15 mouse cellular contexts compared by ENCODE assay signal in the genomic region with DNA sequence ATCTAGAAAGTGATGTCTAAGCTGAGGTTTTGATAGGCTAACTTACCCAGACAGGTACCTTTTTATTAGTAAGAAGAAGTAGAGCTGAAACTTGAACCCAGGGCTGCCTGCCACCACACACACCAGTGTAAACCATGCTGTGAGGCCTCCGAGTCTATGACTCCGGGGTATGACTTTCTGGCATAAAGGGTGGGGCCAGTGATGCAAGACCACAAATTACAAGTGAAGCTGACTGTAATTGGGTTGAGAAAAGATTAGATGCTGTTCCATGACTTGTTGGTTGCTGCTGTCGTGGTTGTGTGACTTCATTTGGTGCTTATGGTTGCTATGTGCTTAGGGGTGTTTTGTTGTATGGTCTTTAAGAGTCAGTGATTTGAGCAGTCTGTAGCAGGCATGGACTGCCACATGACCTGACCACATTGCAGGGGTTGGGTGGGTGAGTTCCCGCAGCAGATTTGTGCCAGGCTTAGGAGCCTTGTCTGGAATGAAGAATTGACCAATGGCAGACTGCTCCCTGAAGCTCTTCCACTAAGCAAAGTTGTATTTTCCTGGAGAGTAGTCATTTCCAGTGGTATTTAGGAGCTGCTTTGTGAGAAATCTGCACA. TPM values are rescaled to one million over a fixed set of nuclear protein-coding genes. Genes with fewer than 3 reads are reported as not detected.
DNase-seq lines count a peak whose midpoint lies in the region; ATAC-seq and TF ChIP-seq lines count a peak whose summit lies in the region.
"Had no signal": no experiment of that assay in that cellular context is flagged by ENCODE, and none has a peak within 500 bp of the region (broad histone marks: within the 10 kb centered on the region; RNA-seq: fewer than 3 reads in every experiment).

No protein-coding gene starts in this region.

- peaks cover 44% of the 10 kb centered on the region for H3K4me1 ChIP-seq in hindbrain, embryonic 13.5 days (replicated peaks)
- H3K4me1 ChIP-seq in hindbrain, embryonic 12.5 days: peaks cover 28% of the 10 kb centered on the region
- H3K4me1 ChIP-seq in bone marrow macrophage, adult 2 months (ENCODE audit: control insufficient read depth, insufficient read depth, low read length): peaks cover 55% of the 10 kb centered on the region
- H3K4me1 ChIP-seq in liver, embryonic 16.5 days (ENCODE audit: control insufficient read depth, low read depth, low read length): peaks cover 54% of the 10 kb centered on the region

- ATAC-seq in hindbrain, embryonic 13.5 days (ENCODE audit: low FRiP score): no peak
- ATAC-seq in hindbrain, embryonic 12.5 days (ENCODE audit: low FRiP score): no peak
- ATAC-seq in liver, embryonic 16.5 days (ENCODE audit: low read depth): no peak
- ATAC-seq: forebrain, embryonic 15.5 days had no signal

- no peaks in the 10 kb centered on the region for H3K36me3 ChIP-seq in hindbrain, embryonic 13.5 days
- H3K36me3 ChIP-seq in hindbrain, embryonic 12.5 days: 0 out of 2 replicates have a peak, but pooled peaks cover 4% of the 10 kb centered on the region
- H3K36me3 ChIP-seq in liver, embryonic 16.5 days (ENCODE audit: control insufficient read depth, insufficient read depth): no peaks in the 10 kb centered on the region
- H3K36me3 ChIP-seq: forebrain, embryonic 15.5 days; hindbrain, embryonic 15.5 days had no signal

- H3K27ac ChIP-seq in hindbrain, embryonic 13.5 days: no peak overlapping the region
- no peak overlapping the region for H3K27ac ChIP-seq in hindbrain, embryonic 12.5 days
- peak overlapping the region; percentile 60 for H3K27ac ChIP-seq in bone marrow macrophage, adult 2 months (ENCODE audit: insufficient read depth, low read depth, low read length)
- H3K27ac ChIP-seq in liver, embryonic 16.5 days (ENCODE audit: low read length): no peak overlapping the region
- H3K27ac ChIP-seq: forebrain, embryonic 15.5 days; hindbrain, embryonic 15.5 days; layer of hippocampus, adult 2 months had no signal

- TF ChIP-seq POLR2A in bone marrow macrophage, adult 2 months (IDR thresholded peaks at IDR 0.05; ENCODE audit: borderline replicate concordance, low read depth, low read length): no peak

- peak; percentile 31 for DNase-seq in CD4-positive helper T cell, adult 2 months (ENCODE audit: low read depth, low spot score)
- DNase-seq in spleen, postnatal 4 days (ENCODE audit: low spot score in 2 of 2): no peak
- DNase-seq in urinary bladder, adult 18-20 months (ENCODE audit: low spot score in 2 of 2): no peak
- DNase-seq: cerebellum, postnatal 36 days; right cerebral cortex, postnatal 25 days had no signal

- 0 out of 2 replicates have a peak overlapping the region, but pooled peaks have one; percentile 13 for H3K9ac ChIP-seq in hindbrain, embryonic 13.5 days
- no peak overlapping the region for H3K9ac ChIP-seq in hindbrain, embryonic 12.5 days
- peak overlapping the region; percentile 20 for H3K9ac ChIP-seq in liver, embryonic 16.5 days (ENCODE audit: low read depth, low read length)
- H3K9ac ChIP-seq: forebrain, embryonic 15.5 days; hindbrain, embryonic 15.5 days had no signal

- H3K4me3 ChIP-seq in hindbrain, embryonic 13.5 days: no peak overlapping the region
- no peak overlapping the region for H3K4me3 ChIP-seq in hindbrain, embryonic 12.5 days
- H3K4me3 ChIP-seq in bone marrow macrophage, adult 2 months (ENCODE audit: insufficient read depth, low read length): peak overlapping the region; percentile 38
- no peak overlapping the region for H3K4me3 ChIP-seq in liver, embryonic 16.5 days (ENCODE audit: low read depth, low read length)
- H3K4me3 ChIP-seq: forebrain, embryonic 15.5 days; hindbrain, embryonic 15.5 days; layer of hippocampus, adult 2 months had no signal

- WGBS in hindbrain, embryonic 13.5 days: 74% methylated on average over 4 of the region's 4 CpGs
- WGBS in hindbrain, embryonic 12.5 days: 88% methylated on average over 4 of the region's 4 CpGs
- 36% methylated on average over 4 of the region's 4 CpGs for WGBS in liver, embryonic 16.5 days (ENCODE audit: insufficient replicate concordance)

- TF ChIP-seq CTCF in bone marrow macrophage, adult 2 months (IDR thresholded peaks at IDR 0.05; ENCODE audit: low read depth, low read length): no peak

- no peak overlapping the region for H3K4me2 ChIP-seq in hindbrain, embryonic 13.5 days
- H3K4me2 ChIP-seq in hindbrain, embryonic 12.5 days (replicated peaks): no peak overlapping the region
- peak overlapping the region; percentile 21 for H3K4me2 ChIP-seq in liver, embryonic 16.5 days (ENCODE audit: low read depth, low read length)
- H3K4me2 ChIP-seq: forebrain, embryonic 15.5 days; hindbrain, embryonic 15.5 days had no signal

- no peaks in the 10 kb centered on the region for H3K27me3 ChIP-seq in hindbrain, embryonic 13.5 days
- no peaks in the 10 kb centered on the region for H3K27me3 ChIP-seq in hindbrain, embryonic 12.5 days
- H3K27me3 ChIP-seq in liver, embryonic 16.5 days (ENCODE audit: control insufficient read depth, insufficient read depth, low read depth, low read length): no peaks in the 10 kb centered on the region
- H3K27me3 ChIP-seq: forebrain, embryonic 15.5 days; hindbrain, embryonic 15.5 days had no signal

- H3K9me3 ChIP-seq in hindbrain, embryonic 13.5 days: no peaks in the 10 kb centered on the region
- H3K9me3 ChIP-seq in hindbrain, embryonic 12.5 days (replicated peaks): no peaks in the 10 kb centered on the region
- H3K9me3 ChIP-seq in liver, embryonic 16.5 days (replicated peaks; ENCODE audit: control insufficient read depth, low read length): no peaks in the 10 kb centered on the region
- H3K9me3 ChIP-seq: forebrain, embryonic 15.5 days; hindbrain, embryonic 15.5 days had no signal

RNA-seq across cellular contexts. Expression of a gene that starts 7.9 kb away (rescaled TPM):
- 81.2 and 85.6 TPM in 2 replicates for polyA plus RNA-seq in hindbrain, embryonic 13.5 days (2015; fragmentation: Nextera tagmentation; extraction: Ambion mirVana)
- polyA plus RNA-seq in hindbrain, embryonic 12.5 days (2016; fragmentation: Nextera tagmentation; extraction: Ambion mirVana): 113 TPM in 2 replicates
- polyA plus RNA-seq in bone marrow macrophage, adult 2 months (2012; ENCODE audit: insufficient read depth, insufficient read length, missing spikeins): 58.9 and 59.1 TPM in 2 replicates
- 52.9 and 56.1 TPM in 2 replicates for polyA plus RNA-seq in liver, embryonic 16.5 days (2015; fragmentation: Nextera tagmentation; extraction: Ambion mirVana)

RNA-seq across cellular contexts. Expression of a gene that starts 33.7 kb away (rescaled TPM):
- polyA plus RNA-seq in hindbrain, embryonic 13.5 days (2015; fragmentation: Nextera tagmentation; extraction: Ambion mirVana): not detected in 2 replicates
- not detected in 2 replicates for polyA plus RNA-seq in hindbrain, embryonic 12.5 days (2016; fragmentation: Nextera tagmentation; extraction: Ambion mirVana)
- not detected in 2 replicates for polyA plus RNA-seq in bone marrow macrophage, adult 2 months (2012; ENCODE audit: insufficient read depth, insufficient read length, missing spikeins)
- polyA plus RNA-seq in liver, embryonic 16.5 days (2015; fragmentation: Nextera tagmentation; extraction: Ambion mirVana): not detected in 2 replicates
- polyA plus RNA-seq: brain, embryonic 14.5 days; hindbrain, embryonic 15.5 days; lung, embryonic 16.5 days; neural tube, embryonic 11.5 days had no signal

RNA-seq across cellular contexts. Expression of a gene that starts 54.6 kb away (rescaled TPM):
- 12.0 and 13.8 TPM in 2 replicates for polyA plus RNA-seq in hindbrain, embryonic 13.5 days (2015; fragmentation: Nextera tagmentation; extraction: Ambion mirVana)
- 16.0 and 16.4 TPM in 2 replicates for polyA plus RNA-seq in hindbrain, embryonic 12.5 days (2016; fragmentation: Nextera tagmentation; extraction: Ambion mirVana)
- 8.4 and 10.3 TPM in 2 replicates for polyA plus RNA-seq in bone marrow macrophage, adult 2 months (2012; ENCODE audit: insufficient read depth, insufficient read length, missing spikeins)
- polyA plus RNA-seq in liver, embryonic 16.5 days (2015; fragmentation: Nextera tagmentation; extraction: Ambion mirVana): 3.7 and 4.4 TPM in 2 replicates

RNA-seq across cellular contexts. Expression of a gene that starts 55.2 kb away (rescaled TPM):
- not detected in 2 replicates for polyA plus RNA-seq in hindbrain, embryonic 13.5 days (2015; fragmentation: Nextera tagmentation; extraction: Ambion mirVana)
- not detected in 2 replicates for polyA plus RNA-seq in hindbrain, embryonic 12.5 days (2016; fragmentation: Nextera tagmentation; extraction: Ambion mirVana)
- not detected in 2 replicates for polyA plus RNA-seq in bone marrow macrophage, adult 2 months (2012; ENCODE audit: insufficient read depth, insufficient read length, missing spikeins)
- polyA plus RNA-seq in liver, embryonic 16.5 days (2015; fragmentation: Nextera tagmentation; extraction: Ambion mirVana): 0.33 and 0.35 TPM in 2 replicates
- polyA plus RNA-seq: forebrain, embryonic 15.5 days; hindbrain, embryonic 15.5 days; neural tube, embryonic 11.5 days had no signal

RNA-seq across cellular contexts. Expression of a gene that starts 59.5 kb away (rescaled TPM):
- 401 and 406 TPM in 2 replicates for polyA plus RNA-seq in hindbrain, embryonic 13.5 days (2015; fragmentation: Nextera tagmentation; extraction: Ambion mirVana)
- 325 and 330 TPM in 2 replicates for polyA plus RNA-seq in hindbrain, embryonic 12.5 days (2016; fragmentation: Nextera tagmentation; extraction: Ambion mirVana)
- 152 and 156 TPM in 2 replicates for polyA plus RNA-seq in bone marrow macrophage, adult 2 months (2012; ENCODE audit: insufficient read depth, insufficient read length, missing spikeins)
- 372 TPM in 2 replicates for polyA plus RNA-seq in liver, embryonic 16.5 days (2015; fragmentation: Nextera tagmentation; extraction: Ambion mirVana)
